Mouse (Mus musculus): ENCODE measurements around the gene Fank1.

Fank1 gene

DNA sequence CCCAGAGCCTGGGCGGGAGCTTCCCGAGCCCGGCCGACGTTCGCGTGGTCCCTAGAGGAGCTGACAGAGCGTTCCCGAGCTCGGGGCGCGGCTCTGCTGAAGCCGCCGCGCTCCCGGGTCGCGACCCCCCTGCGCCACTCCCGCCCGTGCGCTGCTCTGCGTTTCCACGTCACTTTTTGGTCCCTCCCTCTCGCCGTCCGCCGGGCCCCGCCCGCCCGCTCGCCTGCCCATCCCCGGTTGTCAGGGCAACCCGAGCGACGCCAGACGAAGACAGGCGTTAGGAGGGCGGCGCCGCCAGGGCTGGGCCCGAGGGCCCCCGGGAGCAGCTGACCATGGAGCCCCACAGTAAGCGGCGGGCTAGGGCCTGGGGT is at the start of gene Fank1:
Fank1 (plus strand) TSS at position 236 of the 371 bp plus-strand sequence.
- peak; percentile 92 for DNase-seq

GRCm38 (mm10) chr7:133727027-133727426 is 49.6 kb upstream of the Fank1 start:
- DNase-seq, result no peak

GRCm38 (mm10) chr7:133729351-133729750 is 47.3 kb upstream of the Fank1 start:
- no peak for DNase-seq

DNA sequence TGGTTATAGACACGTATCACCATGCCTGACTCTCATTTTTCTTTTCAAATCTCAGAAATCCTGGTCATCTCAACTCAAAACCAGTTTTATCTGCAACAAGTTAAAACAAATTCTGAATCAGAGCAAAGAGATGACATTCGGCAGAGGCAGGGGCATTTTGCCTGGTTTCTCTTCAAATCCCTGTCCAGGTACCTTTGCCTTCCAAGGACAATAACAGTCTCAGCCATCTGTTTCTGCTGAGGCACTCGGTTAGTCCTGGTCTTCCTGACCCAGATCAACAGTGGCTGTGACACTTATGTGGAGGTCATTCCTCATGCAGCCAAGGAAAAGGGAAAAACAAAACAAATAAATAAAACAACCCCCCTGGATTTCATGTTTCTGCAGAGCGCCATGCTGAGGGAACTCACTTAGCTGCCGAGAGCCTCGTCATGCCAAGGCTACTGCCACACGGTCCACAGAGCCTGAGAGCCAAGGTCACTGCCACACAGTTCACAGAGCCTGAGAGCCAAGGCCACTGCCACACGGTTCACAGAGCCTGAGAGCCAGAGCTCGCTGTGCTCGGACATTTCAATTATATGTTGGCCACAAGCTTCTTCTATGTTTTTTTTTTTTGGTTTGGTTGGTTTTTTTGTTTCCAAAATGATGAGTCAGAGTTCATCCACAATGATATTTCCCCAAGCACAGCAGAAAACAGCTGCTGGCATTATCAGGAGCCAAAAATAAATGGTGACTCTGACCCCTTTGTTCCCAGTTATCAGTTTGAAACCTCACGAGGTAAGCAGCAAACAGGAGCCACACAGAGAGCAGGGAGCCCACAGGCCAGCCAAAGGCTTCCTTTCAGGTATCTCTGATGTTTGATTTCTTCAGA is 46.1 kb upstream of the Fank1 start:
- no peak for DNase-seq

DNA sequence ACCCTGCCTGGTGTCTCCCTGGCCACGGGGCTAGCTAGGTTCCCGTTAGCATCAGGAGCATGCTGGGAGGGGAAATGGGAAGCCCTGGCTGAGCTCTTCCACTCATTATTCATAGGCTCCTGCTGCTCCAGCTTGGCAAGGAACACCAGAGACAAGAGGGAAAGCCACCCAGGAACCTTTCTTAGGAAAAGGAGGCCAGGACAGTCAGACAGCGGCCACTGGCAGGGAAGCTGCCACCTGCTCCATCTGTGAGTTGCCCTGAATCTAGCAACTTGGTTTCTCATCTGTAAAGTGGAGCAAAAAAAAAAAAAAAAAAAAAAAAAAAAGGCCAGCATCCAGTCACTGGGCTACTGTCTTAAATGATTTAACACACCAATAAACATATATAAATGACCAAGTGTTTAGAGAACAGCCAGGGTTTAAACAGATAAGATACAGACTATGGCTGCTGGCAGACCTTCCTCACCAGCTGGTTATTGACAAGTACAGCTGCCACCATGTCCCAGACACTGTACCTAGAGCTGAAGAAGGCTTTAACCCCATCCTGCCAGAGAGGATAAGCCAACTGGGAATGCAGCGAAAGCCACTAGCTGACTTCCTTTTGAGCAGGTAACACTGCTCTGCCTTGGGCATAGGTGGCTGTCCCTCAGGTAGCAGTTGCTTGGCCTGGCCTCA is 44.6 kb upstream of the Fank1 start:
- DNase-seq, result no peak

DNA sequence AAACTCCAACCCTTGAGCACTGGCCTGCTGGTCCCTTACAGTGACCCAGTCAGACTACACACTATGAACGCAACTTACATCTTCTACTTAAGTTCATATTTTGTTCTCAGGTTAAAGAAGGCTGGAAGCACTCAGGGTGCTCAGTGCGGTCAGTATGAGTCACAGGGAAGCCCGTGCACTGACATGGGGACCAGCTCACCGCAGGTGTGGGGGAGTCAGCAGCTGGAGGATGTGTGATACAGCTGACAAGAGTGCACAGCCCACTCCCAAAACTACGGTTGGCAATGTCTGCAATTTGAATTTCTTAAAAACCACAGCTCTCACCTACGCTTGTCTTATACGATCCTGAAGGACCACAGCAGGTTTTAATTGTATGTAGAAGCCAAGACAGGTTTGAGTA is 36.1 kb upstream of the Fank1 start:
- DNase-seq, result no peak

DNA sequence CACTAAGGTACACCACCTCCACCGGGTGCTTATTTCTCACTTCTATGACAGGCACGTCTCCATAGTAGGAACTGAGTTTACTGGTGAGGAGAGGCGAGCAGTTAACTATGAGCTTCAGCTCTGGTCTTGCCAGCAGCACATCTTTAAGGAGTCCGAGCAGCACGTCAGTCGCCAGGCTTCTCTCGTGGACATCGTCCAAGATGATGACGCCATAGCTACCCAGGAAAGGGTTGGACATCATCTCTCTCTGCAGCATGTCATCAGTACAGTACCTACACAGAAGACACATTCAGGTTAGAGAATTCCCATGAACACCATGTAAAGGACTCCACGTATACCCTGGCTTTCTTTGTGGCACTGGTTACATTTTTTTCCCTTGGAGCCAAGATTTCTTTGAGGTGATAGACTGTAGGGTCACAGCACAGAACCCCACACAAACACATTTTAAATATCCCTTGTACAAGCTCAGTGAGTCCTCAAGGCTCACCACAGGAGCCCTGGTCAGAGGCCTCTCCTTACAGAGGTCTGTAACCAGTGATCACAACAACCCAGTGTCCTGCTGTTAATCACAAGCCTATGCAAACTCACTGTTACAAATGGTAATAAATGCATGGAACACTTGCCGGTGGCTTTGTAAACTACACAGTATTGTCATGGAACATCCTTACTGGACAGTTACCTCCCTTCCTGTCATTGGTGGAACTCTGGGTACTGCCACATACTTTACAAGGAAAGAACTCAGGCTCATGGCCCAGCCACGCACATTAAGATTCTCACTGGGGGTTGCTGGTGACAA is 33.9 kb upstream of the Fank1 start:
- no peak for DNase-seq

- no peak for DNase-seq
Measured at GRCm38 (mm10) chr7:133743611-133744010, 33.0 kb upstream of the Fank1 start.

DNA sequence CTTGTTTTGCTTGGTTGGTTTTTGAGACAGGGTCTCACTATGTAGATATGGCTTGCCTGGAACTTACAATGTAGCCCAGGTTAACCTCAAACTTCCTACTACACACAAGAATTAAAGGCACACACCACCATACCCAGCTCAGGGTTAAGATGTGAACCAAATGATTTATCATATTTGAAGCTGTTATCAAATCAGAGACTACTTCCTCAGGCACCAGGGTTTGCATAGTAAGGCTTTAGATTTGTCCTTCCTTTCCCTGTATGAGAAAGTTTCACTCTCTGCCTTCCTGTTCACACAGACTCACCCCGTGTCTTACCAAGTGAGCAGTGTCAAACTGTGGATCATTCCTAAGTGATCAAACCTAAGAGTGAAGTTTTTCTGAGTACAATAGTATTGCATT is 32.5 kb upstream of the Fank1 start:
- DNase-seq, result no peak

DNA sequence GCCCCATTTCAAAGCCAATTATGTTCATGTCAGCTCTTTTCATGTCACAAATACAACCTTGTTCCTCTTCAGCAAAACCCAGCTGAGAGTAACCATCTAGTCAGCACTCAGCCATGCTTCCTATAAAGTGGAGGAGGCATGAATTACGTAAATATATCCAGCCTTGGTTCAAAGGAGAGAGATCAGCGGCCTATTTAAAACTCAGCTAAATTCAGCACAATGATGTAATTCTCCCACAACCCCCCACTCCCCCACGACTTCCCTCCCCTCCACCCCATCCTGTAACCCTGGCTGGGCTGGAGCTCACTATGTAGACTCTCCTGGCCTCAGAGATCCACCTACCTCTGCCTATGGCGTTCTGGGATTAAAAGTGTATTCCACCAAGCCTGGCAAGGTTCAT is 32.0 kb upstream of the Fank1 start:
- DNase-seq, result no peak

- no peak for DNase-seq
Measured at GRCm38 (mm10) chr7:133747372-133747771, 29.3 kb upstream of the Fank1 start.

GRCm38 (mm10) chr7:133748753-133749152 is 27.9 kb upstream of the Fank1 start:
- no peak for DNase-seq

DNA sequence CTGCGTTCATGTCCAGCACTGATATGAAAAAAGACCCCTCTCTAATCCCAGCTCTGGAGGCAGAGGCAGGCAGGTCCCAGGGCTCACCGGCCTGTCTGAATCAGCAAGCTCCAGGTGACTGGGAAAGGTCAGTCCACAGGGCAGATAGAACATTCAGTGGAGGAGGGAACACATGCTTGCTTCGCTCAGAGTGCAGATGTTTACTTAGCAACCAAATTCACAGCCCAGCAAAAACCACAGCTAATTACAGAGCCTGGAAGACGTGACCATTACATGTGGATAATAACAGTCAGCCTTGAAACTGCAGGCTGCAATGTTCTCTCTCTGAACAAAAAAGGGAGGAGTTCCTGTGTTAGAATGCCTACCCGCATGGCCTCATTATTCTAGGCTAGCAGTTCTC is 26.0 kb upstream of the Fank1 start:
- DNase-seq, result peak; percentile 21

DNA sequence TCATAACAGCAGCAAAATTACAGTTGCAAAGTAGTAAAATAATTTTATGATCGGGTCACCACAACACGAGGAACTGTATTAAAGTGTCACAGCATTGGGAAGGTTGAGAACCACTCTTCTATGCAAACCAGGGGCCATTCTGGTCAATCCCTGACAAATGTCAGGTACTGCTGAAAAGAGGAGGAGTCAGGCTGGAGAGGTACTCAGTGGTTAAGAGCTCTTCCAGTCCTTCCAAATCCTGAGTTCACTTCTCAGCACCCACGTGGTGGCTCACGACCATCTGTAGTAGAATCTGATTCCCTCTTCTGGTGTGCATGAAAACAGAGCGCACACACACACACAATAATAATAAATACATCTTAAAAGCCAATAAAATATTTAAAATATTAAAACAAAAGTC is 25.5 kb upstream of the Fank1 start:
- DNase-seq, result no peak

DNA sequence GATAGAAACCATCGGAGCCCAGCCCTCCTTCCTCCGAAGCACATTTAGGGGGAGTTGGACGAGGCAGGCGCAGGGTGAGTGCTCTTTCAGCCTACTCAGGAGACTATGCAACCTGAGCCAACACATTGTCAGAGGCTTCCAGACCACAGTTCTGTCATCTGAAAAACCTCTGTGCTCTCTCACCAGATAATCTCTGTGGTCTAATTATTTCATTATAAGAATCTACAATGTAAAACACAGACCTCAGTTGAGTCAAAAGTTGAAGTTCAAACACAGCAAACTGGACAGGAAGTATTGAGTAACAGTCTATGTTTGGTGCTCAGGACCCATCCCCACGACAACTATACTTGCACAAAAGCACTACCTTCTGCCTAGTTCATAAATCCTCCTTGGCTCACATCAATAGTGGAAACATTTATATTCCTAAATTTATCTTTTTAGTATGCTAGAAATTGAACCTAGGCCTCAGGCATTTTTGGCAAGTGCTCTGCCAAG is 18.7 kb upstream of the Fank1 start:
- DNase-seq, result no peak

- DNase-seq, result no peak
Measured at GRCm38 (mm10) chr7:133758716-133759115, 17.9 kb upstream of the Fank1 start.

DNA sequence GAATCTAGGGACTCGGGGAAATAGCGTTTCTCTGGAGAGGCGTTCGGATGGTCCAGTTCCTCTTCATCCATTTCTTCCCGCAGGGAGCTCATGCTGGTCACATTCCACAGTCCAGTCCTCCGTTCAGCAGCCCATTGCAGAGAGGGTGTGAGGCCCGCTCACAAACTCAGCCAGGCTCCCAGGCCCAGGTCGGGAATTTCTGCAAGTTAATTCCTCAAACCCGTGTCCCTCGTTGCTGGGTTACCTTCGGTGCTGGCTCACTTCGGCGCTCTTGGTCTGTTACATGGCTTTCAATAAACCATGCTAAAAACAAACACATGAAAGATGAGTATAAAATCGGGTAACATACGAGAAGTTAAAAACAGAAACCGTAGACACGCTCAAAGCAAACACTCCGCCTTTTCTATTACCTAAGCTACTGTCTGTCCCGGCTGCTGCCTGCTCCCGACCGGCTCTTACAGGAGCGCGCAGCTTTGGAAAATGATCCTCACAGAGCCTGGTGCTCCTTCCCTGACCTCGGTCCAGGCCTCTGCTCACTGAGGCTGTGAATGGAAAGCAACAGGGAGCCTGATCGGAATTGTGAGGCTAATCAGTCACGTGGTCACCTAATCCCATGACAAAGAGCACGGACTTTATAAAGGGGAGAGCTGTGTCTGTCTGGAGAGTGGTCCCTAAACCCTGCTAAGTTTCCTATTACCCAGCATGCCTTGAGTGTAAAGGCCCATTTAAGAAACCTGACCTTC is 16.9 kb upstream of the Fank1 start:
- peak; percentile 22 for DNase-seq

DNA sequence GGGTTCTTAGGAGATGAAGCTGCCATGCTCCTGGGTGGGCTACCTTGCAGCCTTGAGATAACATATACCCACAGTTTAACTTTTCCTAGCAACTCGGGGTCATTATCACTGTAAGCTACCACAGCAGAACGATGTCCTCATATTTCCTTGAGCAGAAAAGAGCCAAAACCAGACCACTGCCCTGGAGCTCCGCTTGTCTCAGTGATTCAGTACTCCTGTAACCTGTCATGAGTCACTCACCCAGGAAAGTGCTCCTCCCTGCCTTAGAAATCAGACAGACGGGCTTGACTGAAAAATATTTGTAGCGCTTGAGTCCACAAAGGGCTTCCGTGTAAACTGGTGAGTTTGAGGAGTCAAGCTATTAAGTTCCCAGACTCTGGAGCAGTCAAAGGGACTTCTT is 14.0 kb upstream of the Fank1 start:
- no peak for DNase-seq

DNA sequence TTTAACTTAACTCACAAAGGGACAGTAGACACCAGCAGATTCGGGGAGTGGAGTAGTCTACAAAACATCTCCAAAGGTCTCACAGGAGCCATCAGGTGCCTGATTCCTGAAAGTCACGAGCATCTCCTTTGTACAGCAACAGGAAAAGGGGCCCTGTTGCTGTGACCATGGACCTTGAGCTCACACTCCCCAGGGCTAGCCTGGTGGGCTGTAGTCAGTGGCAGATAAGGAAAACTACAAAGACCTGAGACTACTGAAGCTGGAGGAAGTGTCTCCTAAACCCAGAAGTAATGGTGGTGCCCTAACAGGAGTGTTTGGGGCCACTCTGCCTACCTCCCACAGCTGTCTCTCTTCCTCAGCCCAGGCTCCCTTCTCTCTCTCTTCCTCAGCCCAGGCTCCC is 12.2 kb upstream of the Fank1 start:
- no peak for DNase-seq

DNA sequence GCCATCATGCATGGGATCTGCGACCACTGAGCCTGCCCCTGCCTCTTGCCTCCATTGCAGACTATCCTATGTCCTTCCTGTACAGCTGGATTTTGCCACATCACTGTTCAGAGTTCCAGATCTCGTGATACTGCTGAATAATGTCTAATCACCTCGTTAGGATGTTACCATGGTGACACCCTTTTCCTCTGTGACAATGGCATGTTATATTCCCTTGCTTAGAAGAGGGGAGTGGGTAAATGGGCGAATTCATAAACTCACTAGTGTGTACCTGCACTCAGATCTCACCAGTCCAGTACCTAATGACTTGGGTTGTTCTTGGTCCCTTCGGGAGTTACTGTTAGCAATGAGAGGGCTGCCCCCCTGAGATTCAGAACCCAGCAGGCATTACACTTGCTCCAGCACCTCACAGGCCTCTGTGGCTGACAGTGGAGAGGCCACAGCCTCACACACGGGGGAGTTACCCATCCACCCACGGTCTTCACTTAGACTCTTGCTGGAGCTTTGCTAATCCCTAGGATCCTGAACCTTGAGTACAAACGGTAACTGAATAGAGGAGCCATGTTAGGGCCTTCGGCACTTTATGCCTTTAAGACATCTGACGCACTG is 11.3 kb upstream of the Fank1 start:
- no peak for DNase-seq

DNA sequence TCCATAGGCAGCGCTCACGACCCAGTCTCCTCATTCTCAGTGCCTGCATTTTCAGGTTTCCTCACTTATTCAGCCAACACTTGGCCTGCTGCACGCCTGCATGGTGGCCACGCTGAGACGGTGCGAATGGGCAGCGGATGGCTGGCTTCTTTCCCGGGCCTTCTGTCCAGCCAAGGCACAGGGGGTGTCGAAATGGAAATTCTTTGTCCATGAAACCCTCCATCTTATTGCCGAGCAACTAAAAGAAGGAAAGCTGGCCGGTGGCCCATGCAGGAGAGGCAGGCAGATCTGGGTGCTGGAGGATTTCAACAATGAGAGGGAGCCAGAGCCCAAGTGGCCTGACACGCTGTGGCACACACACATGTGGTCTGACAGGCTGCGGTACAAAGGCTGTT is 10.8 kb upstream of the Fank1 start:
- DNase-seq, result no peak

DNA sequence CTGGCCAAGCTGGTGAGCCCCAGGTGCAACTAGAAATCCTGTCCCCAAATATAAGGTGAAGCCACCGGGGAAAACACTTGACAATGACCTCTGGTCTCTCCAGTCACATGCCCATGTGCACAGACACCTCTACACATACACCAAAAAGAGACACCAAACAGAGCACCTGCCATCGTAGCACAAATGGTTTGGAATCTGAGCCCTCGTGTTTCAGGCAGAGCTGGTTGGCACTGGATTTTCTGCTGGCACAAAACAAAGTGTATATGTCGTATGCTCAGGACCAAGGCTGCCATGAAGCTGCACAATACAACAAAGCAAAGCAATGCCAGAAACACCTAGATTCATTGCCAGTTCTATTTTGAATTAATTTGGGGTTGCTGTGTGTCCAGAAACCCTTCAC is 8.6 kb upstream of the Fank1 start:
- no peak for DNase-seq

Measured in kidney, postnatal 14 days (tissue).